Mouse (Mus musculus) layer of hippocampus, postnatal 10 days (tissue): ENCODE measurements around the gene Gm13090. TPM values are rescaled to one million over a fixed set of nuclear protein-coding genes. Genes with fewer than 3 reads are reported as not detected.

ENCODE experiments used
- DNase-seq, 2 experiments: peaks; one replicate each; pipeline ENCODE4 v3.0.0; 2021; ENCODE audit warnings: low spot score in 2 of 2
- total RNA-seq, 2 experiments: library from RNA; stranded (reverse); gene quantifications; 2 replicates each; pipeline ENCODE4 v1.2.3; 2021

Gm13090 gene
- total RNA-seq, 2 experiments from 2014 or later = not detected

DNA sequence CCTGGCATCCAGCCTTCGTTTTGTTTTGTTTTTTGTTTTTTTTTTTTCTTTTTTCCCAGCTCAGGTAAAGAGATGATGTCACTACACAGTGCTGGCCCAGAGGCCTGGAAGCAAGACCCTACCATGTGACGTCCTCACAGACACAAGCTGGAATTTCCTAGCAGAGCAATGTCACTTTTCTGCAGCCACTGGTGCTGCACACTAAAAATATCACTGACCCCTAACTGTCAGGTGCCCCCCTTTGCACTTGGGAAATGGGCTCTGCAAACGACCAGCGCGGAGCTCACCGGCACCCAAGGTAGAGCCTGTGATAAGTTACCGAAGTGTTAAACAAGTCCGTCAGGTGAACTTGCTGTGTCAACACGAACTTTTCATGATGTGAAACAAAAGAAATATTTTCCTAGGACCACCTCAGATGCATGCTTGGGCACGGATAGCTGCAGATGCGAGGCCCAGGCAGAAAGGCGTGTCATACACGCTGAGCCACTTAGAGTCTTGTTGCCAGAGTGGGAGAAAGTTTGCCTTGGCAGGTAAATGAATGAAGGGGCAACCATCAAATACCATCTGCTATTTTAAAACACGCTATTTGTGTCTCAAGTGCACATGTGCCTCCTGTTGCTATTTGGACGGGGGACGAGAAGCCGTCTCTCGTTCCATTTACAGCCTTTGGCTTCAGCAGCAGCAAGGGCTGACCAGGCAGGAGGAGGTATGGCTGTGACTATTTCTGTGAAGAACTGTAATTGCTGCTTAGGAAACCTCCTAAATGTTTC lies 7.1 kb downstream of the Gm13090 start:
- peak in 1 of 2 experiments; percentile 11 for DNase-seq

DNA sequence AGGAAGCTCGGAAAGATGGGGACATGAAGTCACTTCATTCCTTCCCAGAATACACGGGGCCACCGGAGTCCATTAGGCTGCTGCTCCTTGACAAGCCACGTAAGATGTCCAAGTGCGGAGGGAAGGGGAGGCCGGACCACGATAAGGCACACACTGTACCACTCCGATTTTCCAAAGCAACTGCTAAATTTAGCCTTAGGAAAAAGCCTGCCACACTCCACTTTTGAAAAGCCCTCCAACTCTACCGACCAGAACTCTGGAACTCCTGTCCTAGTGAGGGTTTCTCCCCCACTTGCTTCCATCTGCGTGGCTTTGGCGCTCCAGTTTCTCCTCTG lies 7.7 kb downstream of the Gm13090 start:
- no peak for DNase-seq

- no peak for DNase-seq
Observed at GRCm38 (mm10) chr4:151103646-151104045, 14.3 kb downstream of the Gm13090 start.

DNA sequence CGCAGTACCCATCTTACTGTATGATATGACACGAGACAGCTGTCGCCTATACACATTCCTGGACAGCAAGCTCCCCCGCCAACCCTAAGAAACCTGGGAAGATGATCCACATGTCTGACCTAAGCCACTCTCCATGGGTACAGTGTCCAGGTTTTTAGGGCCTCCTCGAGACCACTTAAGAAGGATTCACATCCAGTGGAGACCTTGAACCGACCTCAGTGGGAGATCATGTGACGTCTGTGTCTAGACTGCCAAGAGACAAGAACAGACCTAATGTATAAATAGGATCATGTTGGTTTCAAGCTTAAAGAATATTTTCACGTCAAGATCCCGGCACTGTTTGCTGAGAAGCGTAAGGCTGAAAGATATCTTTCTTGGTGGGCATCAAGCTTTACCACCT lies 14.8 kb downstream of the Gm13090 start:
- no peak for DNase-seq

- no peak for DNase-seq
Observed at GRCm38 (mm10) chr4:151105886-151106285, 16.5 kb downstream of the Gm13090 start.

- DNase-seq = no peak
Observed at GRCm38 (mm10) chr4:151106468-151106867, 17.1 kb downstream of the Gm13090 start.

- DNase-seq = peak; percentile 43 to 64
Observed at GRCm38 (mm10) chr4:151107131-151108001, 18.0 kb downstream of the Gm13090 start.

DNA sequence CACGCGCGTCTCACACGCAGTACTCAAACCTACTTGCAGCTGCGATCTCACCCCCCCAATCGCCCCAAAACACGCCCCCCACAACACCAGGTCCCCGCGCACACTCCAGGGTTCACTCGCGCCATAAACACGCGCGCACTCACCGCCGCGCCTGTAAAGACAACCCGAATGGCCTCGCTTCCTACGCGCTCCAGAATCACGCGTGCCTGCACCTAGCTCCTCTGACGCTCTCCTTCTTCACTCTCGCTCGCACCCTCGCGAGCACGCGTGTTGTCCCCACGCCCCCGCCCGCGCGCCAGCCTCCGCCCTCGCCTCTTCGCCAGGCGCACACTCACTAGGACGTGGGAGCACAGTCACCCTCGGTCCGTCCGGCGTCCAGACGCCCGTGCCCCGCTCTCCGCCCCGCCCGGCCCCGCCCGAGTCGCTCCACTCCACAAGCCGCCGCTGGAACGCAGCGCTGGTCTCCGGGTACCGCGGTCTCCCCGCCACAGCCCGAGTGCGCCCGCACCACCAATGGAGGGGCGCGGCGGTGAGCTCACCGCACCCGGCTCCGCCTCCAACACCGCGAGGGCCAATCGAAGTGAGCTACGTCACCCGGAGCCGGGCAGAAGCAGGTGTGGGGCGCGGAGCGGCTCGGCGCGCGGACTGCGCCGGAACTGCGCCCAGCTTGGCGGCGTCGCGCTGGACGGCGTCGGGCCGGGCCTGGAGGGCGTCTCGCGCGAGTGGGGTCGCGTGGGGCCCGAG lies 18.8 kb downstream of the Gm13090 start:
- peak; percentile 88 to 93 for DNase-seq

GRCm38 (mm10) chr4:151108834-151109241 lies 19.5 kb downstream of the Gm13090 start:
- DNase-seq = no peak

GRCm38 (mm10) chr4:151111226-151111625 lies 21.9 kb downstream of the Gm13090 start:
- DNase-seq = no peak

DNA sequence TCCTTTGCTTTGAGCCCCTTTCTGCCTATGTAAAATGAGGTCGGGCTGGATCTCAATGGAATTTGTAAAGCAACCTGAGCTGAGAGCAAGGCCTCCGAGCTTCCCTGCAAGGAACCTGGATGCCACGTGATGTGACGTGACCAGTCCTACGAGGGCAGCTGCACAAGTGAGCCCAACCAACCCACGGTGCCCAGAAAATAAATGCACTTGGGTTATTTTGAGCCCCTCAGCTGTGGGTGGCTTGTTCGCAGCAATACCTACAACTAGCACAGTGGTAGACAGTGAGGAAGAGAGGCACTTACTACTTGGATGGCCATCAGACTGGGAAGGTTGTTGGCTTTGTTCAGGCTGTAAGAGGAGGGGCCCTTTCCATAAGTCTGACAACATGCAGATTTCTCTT lies 25.2 kb downstream of the Gm13090 start:
- no peak for DNase-seq

DNA sequence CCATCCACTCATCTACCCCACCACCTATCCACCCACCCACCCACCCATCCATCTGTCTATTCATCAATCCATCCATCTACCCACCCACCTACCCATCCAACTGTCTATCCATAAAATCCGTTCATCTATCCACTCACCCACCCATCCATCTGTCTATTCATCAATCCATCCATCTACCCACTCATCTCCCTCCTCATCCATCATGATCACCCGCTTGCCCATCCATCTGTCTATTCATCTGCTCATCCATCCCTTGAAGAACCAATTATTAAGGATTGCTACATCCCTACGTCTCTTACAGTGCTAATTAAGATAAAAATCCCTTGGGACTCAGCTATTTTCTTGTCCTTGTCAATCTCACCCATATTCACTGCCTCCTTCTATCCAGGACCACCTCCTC lies 29.5 kb downstream of the Gm13090 start:
- DNase-seq = no peak

DNA sequence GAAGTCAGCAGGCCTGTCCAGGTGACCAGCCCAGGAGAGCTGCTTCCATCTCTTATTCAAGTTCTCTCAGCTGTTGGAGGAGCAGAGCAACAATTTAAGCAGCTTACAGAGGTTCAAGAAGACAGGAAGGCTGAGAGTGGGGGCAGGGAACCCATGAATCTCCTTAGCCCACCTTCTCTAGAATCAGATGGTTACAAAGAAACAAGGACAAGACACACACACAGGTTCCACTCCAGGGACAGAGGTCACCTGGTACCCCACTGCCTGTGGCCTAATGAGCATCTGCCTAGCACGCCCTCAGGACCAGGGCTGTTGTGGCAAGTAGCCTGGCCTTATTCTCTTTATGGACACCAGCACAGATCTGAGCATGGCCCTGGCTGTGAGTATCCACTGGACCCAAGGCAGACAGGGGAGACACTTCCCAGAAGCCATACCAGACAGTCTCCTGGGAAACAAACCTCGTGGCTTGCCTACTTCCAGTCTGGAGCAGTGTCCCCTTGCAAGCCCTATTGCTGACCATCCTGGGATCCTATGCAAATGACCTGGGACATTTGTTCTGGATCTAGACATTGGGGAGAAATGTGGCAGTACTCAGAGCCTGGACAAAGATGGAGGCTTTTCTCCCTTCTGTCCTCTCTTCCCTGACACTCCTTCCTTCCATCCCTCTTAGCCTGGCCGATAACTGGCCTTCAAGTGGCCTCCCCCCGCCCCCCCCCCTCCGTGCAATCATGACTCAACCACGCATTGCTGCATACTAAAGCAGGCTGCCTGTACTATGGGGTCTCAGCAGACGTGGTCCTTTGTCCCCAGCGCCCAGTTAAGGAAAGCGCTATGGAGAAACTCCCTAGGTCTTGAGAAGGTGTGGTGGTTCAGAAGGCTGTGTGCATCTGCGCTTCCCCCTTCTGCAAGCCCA lies 38.5 kb downstream of the Gm13090 start:
- no peak for DNase-seq

DNA sequence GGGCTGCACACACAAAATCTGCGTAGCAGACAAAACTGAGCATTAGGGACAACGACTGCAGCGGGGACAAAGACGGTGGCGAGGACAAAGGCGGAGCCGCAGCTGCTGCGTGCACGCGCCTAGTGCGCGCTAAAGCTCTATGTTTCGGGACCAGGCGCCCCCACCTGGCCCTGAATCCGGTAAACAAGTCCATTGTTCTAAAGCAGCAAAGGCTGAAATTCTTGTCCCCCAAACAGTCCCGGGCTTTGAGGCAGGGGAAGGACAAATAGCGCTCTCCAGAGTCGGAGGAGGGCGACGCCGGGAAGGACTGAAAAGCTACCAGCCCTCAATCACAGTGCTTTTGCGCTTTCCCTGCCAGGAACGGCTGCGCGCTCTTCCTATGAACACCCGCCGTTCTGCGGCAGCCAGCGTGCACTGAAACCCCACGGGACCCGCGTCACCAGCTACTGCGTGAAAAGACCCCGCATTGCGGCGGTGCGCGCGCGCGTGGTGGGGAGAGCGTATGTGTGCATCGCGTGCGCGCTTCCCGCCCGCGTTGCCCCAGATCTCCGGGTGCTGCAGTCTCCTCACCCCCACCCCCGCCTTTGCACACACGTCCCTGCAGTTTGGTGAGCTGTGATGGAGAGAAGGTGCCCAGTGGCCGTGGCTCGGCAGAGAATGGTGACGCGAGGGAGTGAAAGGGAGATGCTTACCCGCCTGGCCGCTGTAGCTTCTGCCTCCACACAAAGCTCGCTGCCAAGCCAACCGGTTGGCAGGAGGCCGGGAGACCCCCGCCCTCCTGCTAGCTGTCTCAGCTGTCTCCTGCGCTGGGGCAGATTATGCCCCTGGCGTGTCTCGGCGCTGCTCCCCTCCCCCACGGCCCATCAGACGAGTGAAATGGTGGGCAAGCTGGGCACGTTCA lies 39.5 kb downstream of the Gm13090 start:
- peak; percentile 83 to 87 for DNase-seq

GRCm38 (mm10) chr4:151129725-151130557 lies 40.6 kb downstream of the Gm13090 start:
- DNase-seq = no peak

DNA sequence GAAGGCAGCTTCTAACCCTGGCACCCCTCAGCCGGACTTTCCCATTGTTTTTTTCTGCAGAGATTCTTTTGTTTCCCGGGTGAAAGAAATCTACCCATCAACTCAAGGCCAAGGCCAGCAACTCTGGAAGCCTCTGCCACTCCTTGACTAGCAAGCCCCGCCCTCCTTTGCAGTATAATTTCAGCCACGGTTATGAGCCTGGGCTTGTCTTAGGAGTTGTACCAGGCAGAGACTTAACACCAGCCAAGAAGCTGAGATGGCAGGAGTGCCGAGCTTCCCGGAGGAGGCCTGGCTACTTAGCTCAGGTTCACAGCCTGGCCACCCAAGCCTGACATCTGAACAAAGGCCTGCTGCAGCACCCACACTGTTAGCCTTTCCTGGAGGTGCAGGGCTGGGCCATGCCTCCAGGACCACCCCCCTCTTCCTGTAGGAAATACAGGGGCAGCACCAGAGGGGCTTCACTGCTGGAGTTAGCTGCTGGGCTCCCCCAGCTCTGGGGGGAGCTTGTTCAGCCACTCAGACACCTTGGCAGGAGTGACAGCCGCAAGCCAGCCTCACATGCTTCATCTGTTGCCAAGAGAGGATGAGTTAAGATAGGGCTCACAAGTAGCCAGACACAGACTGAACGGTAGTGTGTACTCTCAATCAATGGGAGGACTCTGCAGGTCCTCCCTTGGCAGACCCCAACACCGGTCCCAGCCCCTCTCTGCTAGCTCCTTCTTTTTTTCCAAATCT lies 41.6 kb downstream of the Gm13090 start:
- DNase-seq = no peak

DNA sequence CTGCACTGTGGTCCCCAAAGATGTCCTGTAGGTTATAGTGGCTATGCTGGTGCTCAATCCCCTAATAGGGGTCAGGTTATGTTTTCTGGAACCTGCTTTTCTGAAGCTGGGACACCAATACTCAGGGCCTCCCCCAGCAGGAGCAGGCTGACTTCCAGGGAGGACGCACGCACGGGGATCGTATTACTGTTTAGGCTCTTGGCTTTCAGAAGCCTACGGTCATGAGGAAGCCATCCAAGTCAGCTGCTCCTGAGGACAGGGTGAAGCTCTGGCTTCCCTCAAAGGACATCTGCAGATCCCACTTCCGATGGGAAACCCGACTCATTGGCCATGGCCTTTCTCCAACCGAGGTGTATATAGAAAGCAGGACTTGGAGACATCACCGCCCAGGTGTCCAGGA lies 43.1 kb downstream of the Gm13090 start:
- DNase-seq = no peak

DNA sequence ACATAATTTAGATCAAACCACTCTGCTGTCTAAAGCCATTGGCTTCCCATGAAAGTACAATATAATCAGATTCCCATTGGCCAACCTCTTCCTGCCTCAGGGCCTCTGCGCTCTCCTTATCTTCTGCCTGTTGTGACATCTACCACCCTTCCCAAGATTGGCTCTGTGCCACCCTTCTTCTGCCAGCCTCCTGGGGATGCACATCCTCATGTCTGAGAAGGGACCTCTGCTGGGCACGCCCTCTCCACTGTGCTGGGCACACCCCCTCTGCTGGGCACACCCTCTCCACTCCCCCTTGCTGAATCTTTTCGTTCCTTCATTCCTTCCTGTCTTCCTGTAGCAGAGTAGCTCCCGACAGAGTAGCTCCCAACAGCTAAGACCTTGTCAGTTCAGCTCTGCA lies 44.4 kb downstream of the Gm13090 start:
- no peak for DNase-seq
